Mouse (Mus musculus) heart, adult 2 months (tissue): ENCODE results near the gene Plxnc1.

Experiments used
- CTCF ChIP-seq: fragments of 200-600 bp; IDR thresholded peaks from 2 replicates; pipeline ENCODE4 v1.8.1; 2022; ENCODE audit warnings: antibody characterized with exemption, mild to moderate bottlenecking, moderate library complexity
- EP300 ChIP-seq: fragments of 200-500 bp; IDR thresholded peaks from 2 replicates; pipeline ENCODE4 v1.6.1; 2011; ENCODE audit warnings: low read depth, low read length, control low read depth; ENCODE audit not compliant: insufficient read depth

DNA sequence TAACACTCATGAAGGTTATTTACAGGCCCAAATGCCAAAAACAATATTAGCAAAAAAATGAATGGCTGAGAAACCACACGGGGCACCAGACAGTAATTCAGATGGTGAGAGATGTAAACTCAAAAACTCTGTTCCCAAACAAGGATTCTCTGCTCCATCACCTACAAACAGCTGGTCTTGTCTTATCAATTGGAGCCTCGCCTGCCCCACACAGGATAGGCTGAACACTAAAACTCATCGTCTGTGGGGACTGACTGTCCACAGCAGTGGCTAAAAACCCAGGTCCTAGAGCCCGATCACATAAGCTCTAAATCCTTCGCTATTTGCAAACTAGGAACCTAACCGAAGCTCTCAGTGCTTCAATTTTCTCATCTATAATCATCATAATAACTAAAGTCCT is 6.3 kb downstream of the Plxnc1 start:
- TF ChIP-seq EP300, result no peak
- TF ChIP-seq CTCF, result no peak
